ENCODE assay signal across 18 mouse cellular contexts in genomic region chr3:34232329-34233250, GRCm38 (mm10).
DNase-seq lines count a peak whose midpoint lies in the region; ATAC-seq and TF ChIP-seq lines count a peak whose summit lies in the region.
"Had no signal": no experiment of that assay in that cellular context is flagged by ENCODE, and none has a peak within 500 bp of the region (broad histone marks: within the 10 kb centered on the region; RNA-seq: fewer than 3 reads in every experiment).

No protein-coding gene starts in this region.

- no peak for DNase-seq in hindbrain, embryonic 14.5 days (ENCODE audit: low spot score)
- peak; percentile 82 for DNase-seq in midbrain, embryonic 11.5 days (ENCODE audit: low spot score, missing footprints)
- DNase-seq in midbrain, postnatal 0 days (ENCODE audit: low spot score) = no peak
- no peak for DNase-seq in natural killer cell, adult 2 months (ENCODE audit: low spot score in 2 of 2)
- DNase-seq: gastrocnemius, postnatal 14 days; kidney, adult 9 months; lung, adult 2 months; lung, postnatal 4 days; thymus, adult 2 months had no signal

- 0 out of 2 replicates have a peak, but pooled peaks cover 4% of the 10 kb centered on the region for H3K4me1 ChIP-seq in hindbrain, embryonic 14.5 days (replicated peaks; ENCODE audit: control insufficient read depth, insufficient read depth, low read length)
- no peaks in the 10 kb centered on the region; the same call in 1 of the 2 replicates for H3K4me1 ChIP-seq in hindbrain, embryonic 12.5 days
- H3K4me1 ChIP-seq in midbrain, embryonic 11.5 days (ENCODE audit: control insufficient read depth, insufficient read depth, low read length) = peaks cover 13% of the 10 kb centered on the region
- no peaks in the 10 kb centered on the region for H3K4me1 ChIP-seq in midbrain, postnatal 0 days (ENCODE audit: insufficient read depth, low read length)
- H3K4me1 ChIP-seq in forebrain, embryonic 16.5 days (replicated peaks; ENCODE audit: control insufficient read depth, insufficient read depth, low read length) = peaks cover 4% of the 10 kb centered on the region
- no peaks in the 10 kb centered on the region for H3K4me1 ChIP-seq in intestine, embryonic 16.5 days (ENCODE audit: control insufficient read depth, insufficient read depth, low read length)
- H3K4me1 ChIP-seq: heart, embryonic 10.5 days; limb, embryonic 10.5 days had no signal

- TF ChIP-seq CTCF in midbrain, postnatal 0 days (IDR thresholded peaks at IDR 0.05) = no peak

- no peak overlapping the region for H3K4me2 ChIP-seq in hindbrain, embryonic 14.5 days (replicated peaks)
- H3K4me2 ChIP-seq in hindbrain, embryonic 12.5 days (replicated peaks) = no peak overlapping the region
- no peak overlapping the region for H3K4me2 ChIP-seq in midbrain, embryonic 11.5 days
- H3K4me2 ChIP-seq in midbrain, postnatal 0 days (ENCODE audit: low read depth, low read length, poor library complexity, severe bottlenecking) = no peak overlapping the region
- no peak overlapping the region for H3K4me2 ChIP-seq in forebrain, embryonic 16.5 days (ENCODE audit: low read length)
- no peak overlapping the region for H3K4me2 ChIP-seq in intestine, embryonic 16.5 days (ENCODE audit: low read depth, low read length)
- H3K4me2 ChIP-seq: liver, embryonic 11.5 days; neural tube, embryonic 13.5 days had no signal

- no peak overlapping the region for H3K9ac ChIP-seq in hindbrain, embryonic 14.5 days
- H3K9ac ChIP-seq in hindbrain, embryonic 12.5 days = no peak overlapping the region
- H3K9ac ChIP-seq in midbrain, embryonic 11.5 days (ENCODE audit: low read length) = no peak overlapping the region
- no peak overlapping the region for H3K9ac ChIP-seq in midbrain, postnatal 0 days (replicated peaks; ENCODE audit: low read length, poor library complexity, severe bottlenecking)
- no peak overlapping the region for H3K9ac ChIP-seq in forebrain, embryonic 16.5 days (replicated peaks; ENCODE audit: low read depth, low read length)
- no peak overlapping the region for H3K9ac ChIP-seq in intestine, embryonic 16.5 days (ENCODE audit: low read depth, low read length)
- H3K9ac ChIP-seq: neural tube, embryonic 13.5 days had no signal

- 79% methylated on average over 7 of the region's 7 CpGs for WGBS in hindbrain, embryonic 14.5 days
- 79% methylated on average over 7 of the region's 7 CpGs for WGBS in hindbrain, embryonic 12.5 days
- WGBS in midbrain, embryonic 11.5 days = 70% methylated on average over 7 of the region's 7 CpGs
- 77% methylated on average over 7 of the region's 7 CpGs for WGBS in midbrain, postnatal 0 days
- WGBS in forebrain, embryonic 16.5 days = 69% methylated on average over 7 of the region's 7 CpGs
- WGBS in intestine, embryonic 16.5 days = 83% methylated on average over 7 of the region's 7 CpGs

- H3K27me3 ChIP-seq in hindbrain, embryonic 14.5 days (ENCODE audit: control insufficient read depth, insufficient read depth, low read length) = 0 out of 2 replicates have a peak, but pooled peaks cover 5% of the 10 kb centered on the region
- H3K27me3 ChIP-seq in hindbrain, embryonic 12.5 days = peaks cover 4% of the 10 kb centered on the region
- no peaks in the 10 kb centered on the region for H3K27me3 ChIP-seq in midbrain, embryonic 11.5 days (ENCODE audit: control insufficient read depth, insufficient read depth, low read length)
- no peaks in the 10 kb centered on the region for H3K27me3 ChIP-seq in midbrain, postnatal 0 days (ENCODE audit: insufficient read depth, low read length)
- H3K27me3 ChIP-seq in forebrain, embryonic 16.5 days (replicated peaks; ENCODE audit: control insufficient read depth, insufficient read depth, low read length) = no peaks in the 10 kb centered on the region
- H3K27me3 ChIP-seq in intestine, embryonic 16.5 days (replicated peaks; ENCODE audit: control insufficient read depth, insufficient read depth, low read length) = no peaks in the 10 kb centered on the region; the same call in 1 of the 2 replicates
- H3K27me3 ChIP-seq: neural tube, embryonic 13.5 days had no signal

- no peak overlapping the region for H3K27ac ChIP-seq in hindbrain, embryonic 14.5 days
- no peak overlapping the region for H3K27ac ChIP-seq in hindbrain, embryonic 12.5 days
- no peak overlapping the region for H3K27ac ChIP-seq in midbrain, embryonic 11.5 days (ENCODE audit: low read depth, low read length)
- H3K27ac ChIP-seq in midbrain, postnatal 0 days (ENCODE audit: low read depth, low read length) = no peak overlapping the region
- H3K27ac ChIP-seq in forebrain, embryonic 16.5 days (ENCODE audit: low read length) = no peak overlapping the region
- H3K27ac ChIP-seq in intestine, embryonic 16.5 days (ENCODE audit: low read length) = no peak overlapping the region
- H3K27ac ChIP-seq: heart, embryonic 10.5 days; limb, embryonic 10.5 days; neural tube, embryonic 13.5 days had no signal

- no peaks in the 10 kb centered on the region for H3K9me3 ChIP-seq in hindbrain, embryonic 14.5 days (ENCODE audit: control insufficient read depth, low read length)
- no peaks in the 10 kb centered on the region for H3K9me3 ChIP-seq in hindbrain, embryonic 12.5 days (replicated peaks)
- no peaks in the 10 kb centered on the region for H3K9me3 ChIP-seq in midbrain, embryonic 11.5 days (ENCODE audit: control insufficient read depth, low read length)
- no peaks in the 10 kb centered on the region for H3K9me3 ChIP-seq in midbrain, postnatal 0 days (ENCODE audit: low read length)
- H3K9me3 ChIP-seq in forebrain, embryonic 16.5 days (ENCODE audit: control insufficient read depth, low read length) = no peaks in the 10 kb centered on the region
- H3K9me3 ChIP-seq in intestine, embryonic 16.5 days (ENCODE audit: control insufficient read depth, low read length) = no peaks in the 10 kb centered on the region
- H3K9me3 ChIP-seq: G1E; heart, embryonic 10.5 days; limb, embryonic 10.5 days; neural tube, embryonic 13.5 days had no signal

- peak; percentile 8; the same call in 1 of the 2 replicates for ATAC-seq in hindbrain, embryonic 14.5 days (ENCODE audit: low FRiP score)
- no peak for ATAC-seq in hindbrain, embryonic 12.5 days (ENCODE audit: low FRiP score)
- ATAC-seq in midbrain, embryonic 11.5 days (ENCODE audit: low FRiP score) = no peak
- ATAC-seq in midbrain, postnatal 0 days (ENCODE audit: low FRiP score) = no peak; the same call in 1 of the 2 replicates
- 0 out of 2 replicates have a peak, but pooled peaks have one; percentile 21 for ATAC-seq in forebrain, embryonic 16.5 days
- no peak for ATAC-seq in intestine, embryonic 16.5 days
- ATAC-seq: inflammation-experienced regulatory T-cells, adult 6 months had no signal

- H3K4me3 ChIP-seq in hindbrain, embryonic 14.5 days (replicated peaks; ENCODE audit: low read length) = no peak overlapping the region
- H3K4me3 ChIP-seq in hindbrain, embryonic 12.5 days = no peak overlapping the region
- no peak overlapping the region for H3K4me3 ChIP-seq in midbrain, embryonic 11.5 days (ENCODE audit: low read depth, low read length)
- no peak overlapping the region for H3K4me3 ChIP-seq in midbrain, postnatal 0 days (ENCODE audit: low read depth, low read length)
- H3K4me3 ChIP-seq in forebrain, embryonic 16.5 days (replicated peaks; ENCODE audit: low read length) = no peak overlapping the region
- H3K4me3 ChIP-seq in intestine, embryonic 16.5 days (ENCODE audit: low read length) = no peak overlapping the region
- H3K4me3 ChIP-seq: heart, embryonic 10.5 days; limb, embryonic 10.5 days; neural tube, embryonic 13.5 days had no signal

- H3K36me3 ChIP-seq in hindbrain, embryonic 14.5 days (replicated peaks; ENCODE audit: control insufficient read depth, insufficient read depth) = no peaks in the 10 kb centered on the region
- H3K36me3 ChIP-seq in hindbrain, embryonic 12.5 days = no peaks in the 10 kb centered on the region
- no peaks in the 10 kb centered on the region for H3K36me3 ChIP-seq in midbrain, embryonic 11.5 days (ENCODE audit: control insufficient read depth, insufficient read depth, low read length)
- H3K36me3 ChIP-seq in midbrain, postnatal 0 days (ENCODE audit: insufficient read depth, low read length) = no peaks in the 10 kb centered on the region
- no peaks in the 10 kb centered on the region for H3K36me3 ChIP-seq in forebrain, embryonic 16.5 days (ENCODE audit: control insufficient read depth, insufficient read depth)
- no peaks in the 10 kb centered on the region for H3K36me3 ChIP-seq in intestine, embryonic 16.5 days (ENCODE audit: control insufficient read depth, insufficient read depth, low read length)
- H3K36me3 ChIP-seq: G1E; heart, embryonic 10.5 days; limb, embryonic 10.5 days; neural tube, embryonic 13.5 days had no signal

Comparison
In these comparisons a context has a peak if more than half of its experiments do, and no peak if none do; other contexts are left out.
1. ATAC-seq: peak in hindbrain, embryonic 14.5 days (single experiment) and forebrain, embryonic 16.5 days (single experiment); none in hindbrain, embryonic 12.5 days (single experiment), midbrain, embryonic 11.5 days (single experiment), midbrain, postnatal 0 days (single experiment) and intestine, embryonic 16.5 days (single experiment).